23 mouse cellular contexts compared by ENCODE assay signal in genomic region chr13:94374131-94374530, GRCm38 (mm10).
"Had no signal": no experiment of that assay in that cellular context is flagged by ENCODE, and none has a peak within 500 bp of the region (broad histone marks: within the 10 kb centered on the region; RNA-seq: fewer than 3 reads in every experiment).

No protein-coding gene starts in this region.

- H3K27ac ChIP-seq: heart, embryonic 13.5 days; heart, embryonic 15.5 days; hindbrain, embryonic 13.5 days; hindbrain, embryonic 15.5 days; hindbrain, postnatal 0 days; limb, embryonic 13.5 days; limb, embryonic 15.5 days; liver, embryonic 12.5 days; liver, embryonic 14.5 days had no signal

- H3K4me1 ChIP-seq: limb, embryonic 13.5 days had no signal

- H3K36me3 ChIP-seq: heart, embryonic 15.5 days; hindbrain, embryonic 13.5 days; hindbrain, embryonic 15.5 days had no signal

- H3K27me3 ChIP-seq: heart, embryonic 13.5 days; heart, embryonic 15.5 days; hindbrain, embryonic 13.5 days; hindbrain, embryonic 15.5 days; limb, embryonic 13.5 days; limb, embryonic 15.5 days; liver, embryonic 12.5 days had no signal

- H3K9ac ChIP-seq: heart, embryonic 13.5 days; heart, embryonic 15.5 days; hindbrain, embryonic 13.5 days; hindbrain, embryonic 15.5 days; limb, embryonic 13.5 days; limb, embryonic 15.5 days; liver, embryonic 12.5 days; liver, embryonic 14.5 days had no signal

- H3K4me2 ChIP-seq: heart, embryonic 11.5 days; heart, embryonic 13.5 days; heart, embryonic 15.5 days; hindbrain, embryonic 13.5 days; hindbrain, embryonic 15.5 days; limb, embryonic 13.5 days; limb, embryonic 15.5 days; liver, embryonic 12.5 days had no signal

- H3K9me3 ChIP-seq: heart, embryonic 13.5 days; heart, embryonic 15.5 days; hindbrain, embryonic 13.5 days; hindbrain, embryonic 15.5 days; limb, embryonic 13.5 days; limb, embryonic 15.5 days; liver, embryonic 12.5 days had no signal

- H3K4me3 ChIP-seq: heart, embryonic 13.5 days; heart, embryonic 15.5 days; hindbrain, embryonic 13.5 days; hindbrain, embryonic 15.5 days; limb, embryonic 13.5 days; limb, embryonic 15.5 days; liver, embryonic 12.5 days had no signal

- DNase-seq: gastrocnemius, postnatal 14 days; gastrocnemius, postnatal 36 days; heart, adult 18-20 months; heart, postnatal 14 days; heart, postnatal 36 days; kidney, adult 11 months; kidney, adult 8-10 months; kidney, postnatal 14 days; kidney, postnatal 36 days; layer of hippocampus, adult 9-11 months; layer of hippocampus, postnatal 36 days; left cerebral cortex, postnatal 4 days had no signal

- ATAC-seq: hindbrain, postnatal 0 days; intestine, embryonic 16.5 days; liver, embryonic 12.5 days had no signal
